Mouse (Mus musculus): ENCODE measurements at regions not wholly inside any gene's neighbourhood (a gene's known extent, or its start where the extent isn't known, plus 50 kb on each side); places are given as distances from the start of the nearest gene placed in this dataset.

- TF ChIP-seq CTCF (IDR thresholded peaks at IDR 0.05; ENCODE audit: low read depth, low read length) = no peak
- TF ChIP-seq POLR2A (IDR thresholded peaks at IDR 0.05; ENCODE audit: borderline replicate concordance, low read depth, low read length) = no peak
These were observed 291.9 kb downstream of the Cxcl12 start for GRCm38 (mm10) chr6:117460193-117460592.
